23 mouse cellular contexts compared by ENCODE assay signal in genomic region chr12:44804213-44804612, GRCm38 (mm10).
DNase-seq lines count a peak whose midpoint lies in the region; ATAC-seq and TF ChIP-seq lines count a peak whose summit lies in the region.
"Had no signal": no experiment of that assay in that cellular context is flagged by ENCODE, and none has a peak within 500 bp of the region (broad histone marks: within the 10 kb centered on the region; RNA-seq: fewer than 3 reads in every experiment).

No protein-coding gene starts in this region.

- intact Hi-C loops in left cerebral cortex, adult 2 months (cut with DNase I) = no loop called here

- TF ChIP-seq POLR2A in olfactory bulb, adult 2 months (IDR thresholded peaks at IDR 0.05; ENCODE audit: insufficient read depth, low read depth, low read length) = no peak

- no peak overlapping the region for H3K27ac ChIP-seq in left cerebral cortex, adult 2 months
- 0 out of 2 replicates have a peak overlapping the region, but pooled peaks have one; percentile 57 for H3K27ac ChIP-seq in olfactory bulb, adult 2 months (ENCODE audit: insufficient read depth, low read depth, low read length)
- H3K27ac ChIP-seq: forebrain, embryonic 12.5 days; heart, embryonic 10.5 days; hindbrain, embryonic 13.5 days; limb, embryonic 10.5 days; midbrain, embryonic 15.5 days; neural tube, embryonic 15.5 days had no signal

- TF ChIP-seq CTCF in left cerebral cortex, adult 2 months (IDR thresholded peaks at IDR 0.05) = no peak; the same call in 1 of the 2 replicates
- TF ChIP-seq CTCF in olfactory bulb, adult 2 months (IDR thresholded peaks at IDR 0.05; ENCODE audit: insufficient read depth, low read depth, low read length) = no peak

- DNase-seq in frontal cortex, postnatal 25 days (ENCODE audit: low spot score in 2 of 2) = no peak
- peak; percentile 8 for DNase-seq in left cerebral cortex, adult 9 months (ENCODE audit: low spot score in 2 of 2)
- DNase-seq in left cerebral cortex, adult 2 months (ENCODE audit: extremely low spot score in 1 of 2, low spot score in 2 of 2) = no peak
- DNase-seq in layer of hippocampus, adult 8-10 months (ENCODE audit: low spot score in 2 of 2) = peak; percentile 5 to 18
- DNase-seq in testis, postnatal 10 days (ENCODE audit: low spot score) = no peak
- no peak for DNase-seq in heart, adult 9 months (ENCODE audit: low spot score in 2 of 2)
- DNase-seq: adrenal gland, postnatal 25 days; cerebellum, adult 8-10 months; kidney, adult 8-10 months; kidney, postnatal 14 days; lung, adult 18-20 months; lung, postnatal 14 days; retina, postnatal 1 day; thymus, postnatal 4 days had no signal

- peak; percentile 99 for ATAC-seq in frontal cortex, adult (ENCODE audit: low TSS enrichment)
- ATAC-seq: midbrain, embryonic 15.5 days had no signal

- no peak overlapping the region for H3K4me3 ChIP-seq in left cerebral cortex, adult 2 months
- H3K4me3 ChIP-seq in olfactory bulb, adult 2 months (ENCODE audit: insufficient read depth, low read depth, low read length) = no peak overlapping the region
- H3K4me3 ChIP-seq: forebrain, embryonic 12.5 days; heart, embryonic 10.5 days; hindbrain, embryonic 13.5 days; limb, embryonic 10.5 days; megakaryocyte, embryonic 14.5 days; midbrain, embryonic 15.5 days; neural tube, embryonic 15.5 days had no signal

- no peaks in the 10 kb centered on the region for H3K4me1 ChIP-seq in olfactory bulb, adult 2 months (ENCODE audit: control insufficient read depth, insufficient read depth, low read length)
- H3K4me1 ChIP-seq: forebrain, embryonic 12.5 days; heart, embryonic 10.5 days; hindbrain, embryonic 13.5 days; limb, embryonic 10.5 days; megakaryocyte, embryonic 14.5 days; midbrain, embryonic 15.5 days; neural tube, embryonic 15.5 days had no signal

Comparison
In these comparisons a context has a peak if more than half of its experiments do, and no peak if none do; other contexts are left out.
1. DNase-seq: peak in left cerebral cortex, adult 9 months (2 of 2) and layer of hippocampus, adult 8-10 months (2 of 2); none in frontal cortex, postnatal 25 days (0 of 2), left cerebral cortex, adult 2 months (0 of 2), testis, postnatal 10 days (single experiment) and heart, adult 9 months (0 of 2).